Mouse (Mus musculus): ENCODE results near the gene Ppp1ca. TPM values are rescaled to one million over a fixed set of nuclear protein-coding genes. Genes with fewer than 3 reads are reported as not detected.

Ppp1ca gene
- polyA plus RNA-seq, 1 experiment, result 331 TPM

- TF ChIP-seq POLR2A (IDR thresholded peaks at IDR 0.05; ENCODE audit: borderline replicate concordance, low read depth, low read length) (no peak), CTCF (IDR thresholded peaks at IDR 0.05; ENCODE audit: low read depth, low read length) (no peak)
- Histone ChIP-seq H3K27ac (ENCODE audit: insufficient read depth, low read depth, low read length) (no peak overlapping the region), H3K4me3 (ENCODE audit: insufficient read depth, low read length) (no peak overlapping the region), H3K4me1 (ENCODE audit: control insufficient read depth, insufficient read depth, low read length) (peaks cover 24% of the 10 kb centered on the region)
Measured at GRCm38 (mm10) chr19:4228891-4229290, 37.0 kb downstream of the Ppp1ca start.

- Histone ChIP-seq H3K4me3 (ENCODE audit: insufficient read depth, low read length) (no peak overlapping the region), H3K27ac (ENCODE audit: insufficient read depth, low read depth, low read length) (no peak overlapping the region), H3K4me1 (ENCODE audit: control insufficient read depth, insufficient read depth, low read length) (peaks cover 24% of the 10 kb centered on the region)
- no peak for TF ChIP-seq CTCF (IDR thresholded peaks at IDR 0.05; ENCODE audit: low read depth, low read length)
- no peak for TF ChIP-seq POLR2A (IDR thresholded peaks at IDR 0.05; ENCODE audit: borderline replicate concordance, low read depth, low read length)
Measured at GRCm38 (mm10) chr19:4229451-4230076, 37.7 kb downstream of the Ppp1ca start.

GRCm38 (mm10) chr19:4230415-4230814 lies 38.5 kb downstream of the Ppp1ca start:
- peaks cover 24% of the 10 kb centered on the region for H3K4me1 ChIP-seq (ENCODE audit: control insufficient read depth, insufficient read depth, low read length)
- no peak overlapping the region for H3K4me3 ChIP-seq (ENCODE audit: insufficient read depth, low read length)
- TF ChIP-seq CTCF (IDR thresholded peaks at IDR 0.05; ENCODE audit: low read depth, low read length) (no peak), POLR2A (IDR thresholded peaks at IDR 0.05; ENCODE audit: borderline replicate concordance, low read depth, low read length) (no peak)
- peak overlapping the region; percentile 93 for H3K27ac ChIP-seq (ENCODE audit: insufficient read depth, low read depth, low read length)

- H3K4me3 ChIP-seq (ENCODE audit: insufficient read depth, low read length), result peak within 1 kb of the TSS; percentile 56
- TF ChIP-seq CTCF (IDR thresholded peaks at IDR 0.05; ENCODE audit: low read depth, low read length) (no peak), POLR2A (IDR thresholded peaks at IDR 0.05; ENCODE audit: borderline replicate concordance, low read depth, low read length) (no peak; the same call in 1 of the 2 replicates)
- H3K4me1 ChIP-seq (ENCODE audit: control insufficient read depth, insufficient read depth, low read length), result peaks cover 24% of the 10 kb centered on the region
- peak within 1 kb of the TSS; percentile 94 for H3K27ac ChIP-seq (ENCODE audit: insufficient read depth, low read depth, low read length)
Measured at GRCm38 (mm10) chr19:4231253-4232185, 39.7 kb downstream of the Ppp1ca start, which contains the start of gene Pold4. Gene Pold4, plus strand, starts transcription at chr19:4231899.

GRCm38 (mm10) chr19:4232186-4232572 lies 40.3 kb downstream of the Ppp1ca start:
- peak overlapping the region; percentile 56 for H3K4me3 ChIP-seq (ENCODE audit: insufficient read depth, low read length)
- peaks cover 24% of the 10 kb centered on the region for H3K4me1 ChIP-seq (ENCODE audit: control insufficient read depth, insufficient read depth, low read length)
- no peak for TF ChIP-seq CTCF (IDR thresholded peaks at IDR 0.05; ENCODE audit: low read depth, low read length)
- no peak for TF ChIP-seq POLR2A (IDR thresholded peaks at IDR 0.05; ENCODE audit: borderline replicate concordance, low read depth, low read length)
- H3K27ac ChIP-seq (ENCODE audit: insufficient read depth, low read depth, low read length), result peak overlapping the region; percentile 94

GRCm38 (mm10) chr19:4232651-4233050 lies 40.8 kb downstream of the Ppp1ca start:
- TF ChIP-seq CTCF (IDR thresholded peaks at IDR 0.05; ENCODE audit: low read depth, low read length) (no peak), POLR2A (IDR thresholded peaks at IDR 0.05; ENCODE audit: borderline replicate concordance, low read depth, low read length) (no peak)
- H3K27ac ChIP-seq (ENCODE audit: insufficient read depth, low read depth, low read length), result peak overlapping the region; percentile 94
- peak overlapping the region; percentile 56 for H3K4me3 ChIP-seq (ENCODE audit: insufficient read depth, low read length)
- H3K4me1 ChIP-seq (ENCODE audit: control insufficient read depth, insufficient read depth, low read length), result peaks cover 24% of the 10 kb centered on the region

GRCm38 (mm10) chr19:4234548-4234947 lies 42.7 kb downstream of the Ppp1ca start:
- Histone ChIP-seq H3K27ac (ENCODE audit: insufficient read depth, low read depth, low read length) (no peak overlapping the region), H3K4me3 (ENCODE audit: insufficient read depth, low read length) (no peak overlapping the region), H3K4me1 (ENCODE audit: control insufficient read depth, insufficient read depth, low read length) (peaks cover 24% of the 10 kb centered on the region)
- TF ChIP-seq CTCF (IDR thresholded peaks at IDR 0.05; ENCODE audit: low read depth, low read length), result no peak
- TF ChIP-seq POLR2A (IDR thresholded peaks at IDR 0.05; ENCODE audit: borderline replicate concordance, low read depth, low read length), result no peak

GRCm38 (mm10) chr19:4240247-4240668 lies 48.4 kb downstream of the Ppp1ca start:
- Histone ChIP-seq H3K4me1 (ENCODE audit: control insufficient read depth, insufficient read depth, low read length) (no peaks in the 10 kb centered on the region), H3K4me3 (ENCODE audit: insufficient read depth, low read length) (no peak overlapping the region), H3K27ac (ENCODE audit: insufficient read depth, low read depth, low read length) (no peak overlapping the region)
- no peak for TF ChIP-seq CTCF (IDR thresholded peaks at IDR 0.05; ENCODE audit: low read depth, low read length)
- no peak for TF ChIP-seq POLR2A (IDR thresholded peaks at IDR 0.05; ENCODE audit: borderline replicate concordance, low read depth, low read length)

GRCm38 (mm10) chr19:4242416-4242815 lies 50.6 kb downstream of the Ppp1ca start:
- TF ChIP-seq CTCF (IDR thresholded peaks at IDR 0.05; ENCODE audit: low read depth, low read length), result no peak
- no peak for TF ChIP-seq POLR2A (IDR thresholded peaks at IDR 0.05; ENCODE audit: borderline replicate concordance, low read depth, low read length)

GRCm38 (mm10) chr19:4244775-4245174 lies 52.9 kb downstream of the Ppp1ca start:
- H3K27ac ChIP-seq (ENCODE audit: insufficient read depth, low read depth, low read length), result no peak overlapping the region
- TF ChIP-seq POLR2A (IDR thresholded peaks at IDR 0.05; ENCODE audit: borderline replicate concordance, low read depth, low read length) (no peak), CTCF (IDR thresholded peaks at IDR 0.05; ENCODE audit: low read depth, low read length) (no peak)
- H3K4me1 ChIP-seq (ENCODE audit: control insufficient read depth, insufficient read depth, low read length), result no peaks in the 10 kb centered on the region
- no peak overlapping the region for H3K4me3 ChIP-seq (ENCODE audit: insufficient read depth, low read length)

More at GRCm38 (mm10) chr19:4242416-4242815, 50.6 kb downstream of the Ppp1ca start:
- no peak overlapping the region for H3K27ac ChIP-seq (ENCODE audit: insufficient read depth, low read depth, low read length)
- no peaks in the 10 kb centered on the region for H3K4me1 ChIP-seq (ENCODE audit: control insufficient read depth, insufficient read depth, low read length)
- H3K4me3 ChIP-seq (ENCODE audit: insufficient read depth, low read length), result no peak overlapping the region

Other genes with a start within 250 kb of the Ppp1ca start
- gene Aldh3b3, start 233.4 kb upstream of the Ppp1ca start, polyA plus RNA-seq (2012; ENCODE audit: insufficient read depth, insufficient read length, missing spikeins), result not detected in 2 replicates
- not detected in 2 replicates for gene Aldh3b2, start 219.7 kb upstream of the Ppp1ca start, polyA plus RNA-seq (2012; ENCODE audit: insufficient read depth, insufficient read length, missing spikeins)
- 1.1 TPM in 1 of 2 replicates, not detected in the other for gene Acy3, start 205.5 kb upstream of the Ppp1ca start, polyA plus RNA-seq (2012; ENCODE audit: insufficient read depth, insufficient read length, missing spikeins)
- not detected in 2 replicates for gene Tbx10, start 199.3 kb upstream of the Ppp1ca start, polyA plus RNA-seq (2012; ENCODE audit: insufficient read depth, insufficient read length, missing spikeins)
- gene Nudt8, start 191.5 kb upstream of the Ppp1ca start, polyA plus RNA-seq (2012; ENCODE audit: insufficient read depth, insufficient read length, missing spikeins), result 7.0 and 9.9 TPM in 2 replicates
- 0.80 and 1.3 TPM in 2 replicates for gene Gm49405, start 191.4 kb upstream of the Ppp1ca start, polyA plus RNA-seq (2012; ENCODE audit: insufficient read depth, insufficient read length, missing spikeins)
- gene Doc2g, start 188.8 kb upstream of the Ppp1ca start, polyA plus RNA-seq (2012; ENCODE audit: insufficient read depth, insufficient read length, missing spikeins), result 1.4 and 3.4 TPM in 2 replicates
- gene Ndufv1, start 179.3 kb upstream of the Ppp1ca start, polyA plus RNA-seq (2012; ENCODE audit: insufficient read depth, insufficient read length, missing spikeins), result 62.3 TPM in 2 replicates
- 103 and 118 TPM in 2 replicates for gene Gstp1, start 154.1 kb upstream of the Ppp1ca start, polyA plus RNA-seq (2012; ENCODE audit: insufficient read depth, insufficient read length, missing spikeins)
- gene Gstp2, start 146.0 kb upstream of the Ppp1ca start, polyA plus RNA-seq (2012; ENCODE audit: insufficient read depth, insufficient read length, missing spikeins), result 2.6 TPM in 1 of 2 replicates, not detected in the other
- gene Gstp3, start 132.5 kb upstream of the Ppp1ca start, polyA plus RNA-seq (2012; ENCODE audit: insufficient read depth, insufficient read length, missing spikeins), result not detected in 2 replicates
- gene Cabp2, start 110.5 kb upstream of the Ppp1ca start, polyA plus RNA-seq (2012; ENCODE audit: insufficient read depth, insufficient read length, missing spikeins), result not detected in 2 replicates
- 98.0 and 98.3 TPM in 2 replicates for gene Cdk2ap2, start 94.9 kb upstream of the Ppp1ca start, polyA plus RNA-seq (2012; ENCODE audit: insufficient read depth, insufficient read length, missing spikeins)
- 72.3 and 86.7 TPM in 2 replicates for gene Pitpnm1, start 92.1 kb upstream of the Ppp1ca start, polyA plus RNA-seq (2012; ENCODE audit: insufficient read depth, insufficient read length, missing spikeins)
- gene Aip, start 66.2 kb upstream of the Ppp1ca start, polyA plus RNA-seq (2012; ENCODE audit: insufficient read depth, insufficient read length, missing spikeins), result 75.1 and 75.6 TPM in 2 replicates
- not detected in 2 replicates for gene Gpr152, start 52.3 kb upstream of the Ppp1ca start, polyA plus RNA-seq (2012; ENCODE audit: insufficient read depth, insufficient read length, missing spikeins)
- gene Cabp4, start 48.0 kb upstream of the Ppp1ca start, polyA plus RNA-seq (2012; ENCODE audit: insufficient read depth, insufficient read length, missing spikeins), result not detected in 2 replicates
- gene Coro1b, start 43.4 kb upstream of the Ppp1ca start, polyA plus RNA-seq (2012; ENCODE audit: insufficient read depth, insufficient read length, missing spikeins), result 276 and 314 TPM in 2 replicates
- 0.87 and 2.3 TPM in 2 replicates for gene Ptprcap, start 38.5 kb upstream of the Ppp1ca start, polyA plus RNA-seq (2012; ENCODE audit: insufficient read depth, insufficient read length, missing spikeins)
- 32.3 and 39.5 TPM in 2 replicates for gene Rps6kb2, start 28.7 kb upstream of the Ppp1ca start, polyA plus RNA-seq (2012; ENCODE audit: insufficient read depth, insufficient read length, missing spikeins)
- 0.68 and 1.1 TPM in 2 replicates for gene Carns1, start 16.6 kb upstream of the Ppp1ca start, polyA plus RNA-seq (2012; ENCODE audit: insufficient read depth, insufficient read length, missing spikeins)
- gene Tbc1d10c, start 781 bp upstream of the Ppp1ca start, polyA plus RNA-seq (2012; ENCODE audit: insufficient read depth, insufficient read length, missing spikeins), result 0.77 and 0.83 TPM in 2 replicates
- 25.1 and 27.2 TPM in 2 replicates for gene Rad9a, start 9.6 kb downstream of the Ppp1ca start, polyA plus RNA-seq (2012; ENCODE audit: insufficient read depth, insufficient read length, missing spikeins)
- 0.40 and 0.56 TPM in 2 replicates for gene Clcf1, start 22.2 kb downstream of the Ppp1ca start, polyA plus RNA-seq (2012; ENCODE audit: insufficient read depth, insufficient read length, missing spikeins)
- not detected in 2 replicates for gene AC109138.7, start 22.3 kb downstream of the Ppp1ca start, polyA plus RNA-seq (2012; ENCODE audit: insufficient read depth, insufficient read length, missing spikeins)
- 77.5 and 93.5 TPM in 2 replicates for gene Pold4, start 39.8 kb downstream of the Ppp1ca start, polyA plus RNA-seq (2012; ENCODE audit: insufficient read depth, insufficient read length, missing spikeins)
- gene Ssh3, start 77.1 kb downstream of the Ppp1ca start, polyA plus RNA-seq (2012; ENCODE audit: insufficient read depth, insufficient read length, missing spikeins), result 84.2 and 87.6 TPM in 2 replicates
- gene Ankrd13d, start 91.1 kb downstream of the Ppp1ca start, polyA plus RNA-seq (2012; ENCODE audit: insufficient read depth, insufficient read length, missing spikeins), result 21.8 TPM in 2 replicates
- 250 and 278 TPM in 2 replicates for gene Grk2, start 114.2 kb downstream of the Ppp1ca start, polyA plus RNA-seq (2012; ENCODE audit: insufficient read depth, insufficient read length, missing spikeins)
- 81.5 and 84.4 TPM in 2 replicates for gene Kdm2a, start 206.2 kb downstream of the Ppp1ca start, polyA plus RNA-seq (2012; ENCODE audit: insufficient read depth, insufficient read length, missing spikeins)
- 1.1 and 1.4 TPM in 2 replicates for gene Rhod, start 247.4 kb downstream of the Ppp1ca start, polyA plus RNA-seq (2012; ENCODE audit: insufficient read depth, insufficient read length, missing spikeins)